Mouse (Mus musculus): ENCODE measurements around the gene Prr36. TPM values are rescaled to one million over a fixed set of nuclear protein-coding genes. Genes with fewer than 3 reads are reported as not detected.
A peak's percentile ranks its signal among the peaks of the same experiment; 100 is the strongest.

The Prr36 gene
- total and polyA plus RNA-seq, 3 experiments: 0.08 to 0.58 TPM; not detected in 1

- H3K9me3 ChIP-seq (replicated peaks; ENCODE audit: insufficient read depth, low read length): no peaks in the 10 kb centered on the region
- H3K9ac ChIP-seq (ENCODE audit: control insufficient read depth, low read depth, low read length, poor library complexity, severe bottlenecking): no peak overlapping the region
- no peaks in the 10 kb centered on the region for H3K36me3 ChIP-seq (ENCODE audit: control insufficient read depth in 1 of 2, insufficient read depth in 2 of 2, low read length in 2 of 2)
- no peak overlapping the region for H3K27ac ChIP-seq (ENCODE audit: control insufficient read depth, low read depth, low read length)
- no peaks in the 10 kb centered on the region for H3K27me3 ChIP-seq (ENCODE audit: control insufficient read depth in 1 of 2, insufficient read depth in 2 of 2, low read length in 2 of 2)
- no peaks in the 10 kb centered on the region; a peak in 1 of 4 replicates for H3K4me1 ChIP-seq (ENCODE audit: control insufficient read depth in 1 of 2, insufficient read depth in 2 of 2, low read length in 2 of 2)
- TF ChIP-seq MEF2A (IDR thresholded peaks at IDR 0.05; ENCODE audit: extremely low read depth, insufficient replicate concordance, low read depth, low read length, poor library complexity, severe bottlenecking): no peak
- no peak overlapping the region for H3K4me3 ChIP-seq (ENCODE audit: control insufficient read depth in 1 of 2, insufficient read depth in 1 of 2, low read depth in 2 of 2, low read length in 2 of 2)
- H3K79me2 ChIP-seq (ENCODE audit: control insufficient read depth, insufficient read depth, low read length, poor library complexity): no peaks in the 10 kb centered on the region
- peak; percentile 47 for DNase-seq (ENCODE audit: low read depth, low spot score)
Observed at GRCm38 (mm10) chr8:4189031-4189722, 28.1 kb downstream of the Prr36 start.

GRCm38 (mm10) chr8:4188605-4189004 is 28.7 kb downstream of the Prr36 start:
- Histone ChIP-seq H3K27me3 (ENCODE audit: control insufficient read depth in 1 of 2, insufficient read depth in 2 of 2, low read length in 2 of 2) (no peaks in the 10 kb centered on the region), H3K79me2 (ENCODE audit: control insufficient read depth, insufficient read depth, low read length, poor library complexity) (no peaks in the 10 kb centered on the region), H3K36me3 (ENCODE audit: control insufficient read depth in 1 of 2, insufficient read depth in 2 of 2, low read length in 2 of 2) (no peaks in the 10 kb centered on the region), H3K4me3 (ENCODE audit: control insufficient read depth in 1 of 2, insufficient read depth in 1 of 2, low read depth in 2 of 2, low read length in 2 of 2) (no peak overlapping the region), H3K27ac (ENCODE audit: control insufficient read depth, low read depth, low read length) (no peak overlapping the region), H3K9me3 (replicated peaks; ENCODE audit: insufficient read depth, low read length) (no peaks in the 10 kb centered on the region), H3K4me1 (ENCODE audit: control insufficient read depth in 1 of 2, insufficient read depth in 2 of 2, low read length in 2 of 2) (no peaks in the 10 kb centered on the region; a peak in 1 of 4 replicates), H3K9ac (ENCODE audit: control insufficient read depth, low read depth, low read length, poor library complexity, severe bottlenecking) (no peak overlapping the region)
- DNase-seq (ENCODE audit: low read depth, low spot score): no peak
- TF ChIP-seq BHLHE40 (IDR thresholded peaks at IDR 0.05; ENCODE audit: borderline replicate concordance, low read depth, low read length) (no peak), CHD2 (IDR thresholded peaks at IDR 0.05; ENCODE audit: low read length) (no peak), TAL1 (IDR thresholded peaks at IDR 0.05; ENCODE audit: low read length) (no peak), ZKSCAN1 (IDR thresholded peaks at IDR 0.05; ENCODE audit: low read depth, low read length) (no peak), ELF1 (IDR thresholded peaks at IDR 0.05; ENCODE audit: low read depth, low read length) (no peak), E2F4 (IDR thresholded peaks at IDR 0.05; ENCODE audit: borderline replicate concordance, low read depth, low read length) (no peak), MAZ (IDR thresholded peaks at IDR 0.05; ENCODE audit: low read depth, low read length) (no peak), USF2 (IDR thresholded peaks at IDR 0.05; ENCODE audit: borderline replicate concordance in 1 of 2, insufficient read depth in 1 of 2, low read depth in 1 of 2, low read length in 2 of 2) (no peak), CTCF (IDR thresholded peaks at IDR 0.05 in 2 of 3, conservative IDR thresholded peaks at IDR 0.05 in 1 of 3; ENCODE audit: control insufficient read depth in 1 of 3, insufficient read depth in 1 of 3, low read depth in 2 of 3, low read length in 3 of 3, poor library complexity in 1 of 3, severe bottlenecking in 1 of 3) (no peak), USF1 (IDR thresholded peaks at IDR 0.05; ENCODE audit: low read depth, low read length) (no peak), POLR2AphosphoS2 (IDR thresholded peaks at IDR 0.05; ENCODE audit: low read length) (no peak), MYB (IDR thresholded peaks at IDR 0.05; ENCODE audit: low read depth, low read length) (no peak), KAT2A (conservative IDR thresholded peaks at IDR 0.05; ENCODE audit: low read depth, low read length) (no peak), TCF12 (IDR thresholded peaks at IDR 0.05; ENCODE audit: low read depth, low read length) (no peak), RCOR1 (IDR thresholded peaks at IDR 0.05; ENCODE audit: low read depth, low read length) (no peak), SMC3 (IDR thresholded peaks at IDR 0.05; ENCODE audit: low read depth, low read length) (no peak)

Data from MEL (cell line).